Mouse (Mus musculus) liver, embryonic 13.5 days (tissue): ENCODE results near the gene Sell. TPM values are rescaled to one million over a fixed set of nuclear protein-coding genes. Genes with fewer than 3 reads are reported as not detected.

ENCODE experiments used
- polyA plus RNA-seq: library from polyadenylated mRNA; unstranded; fragments of >200 nt; fragmentation: Nextera tagmentation; extraction: Ambion mirVana; gene quantifications from 2 replicates; pipeline ENCODE4 v1.2.1, GENCODE M21; 2015

The Sell gene
- polyA plus RNA-seq, 1 experiment from 2014 or later = 4.0 TPM

Other genes with a start within 250 kb of the Sell start
- gene Scyl3, start 132.9 kb upstream of the Sell start, polyA plus RNA-seq = 11.2 and 13.4 TPM in 2 replicates
- 11.0 and 14.5 TPM in 2 replicates for gene BC055324, start 67.2 kb upstream of the Sell start, polyA plus RNA-seq
- gene Mettl18, start 67.1 kb upstream of the Sell start, polyA plus RNA-seq = 5.7 and 8.4 TPM in 2 replicates
- 0.07 TPM in 1 of 2 replicates, not detected in the other for gene Sele, start 13.7 kb upstream of the Sell start, polyA plus RNA-seq
- 0.53 and 0.80 TPM in 2 replicates for gene Selp, start 53.3 kb downstream of the Sell start, polyA plus RNA-seq
- gene F5, start 89.9 kb downstream of the Sell start, polyA plus RNA-seq = 5.0 and 7.3 TPM in 2 replicates
- gene Slc19a2, start 187.1 kb downstream of the Sell start, polyA plus RNA-seq = 20.6 and 25.3 TPM in 2 replicates
- gene Ccdc181, start 213.6 kb downstream of the Sell start, polyA plus RNA-seq = 4.5 and 4.7 TPM in 2 replicates
- gene Nme7, start 242.1 kb downstream of the Sell start, polyA plus RNA-seq = 14.1 and 15.4 TPM in 2 replicates
- gene Blzf1, start 245.5 kb downstream of the Sell start, polyA plus RNA-seq = 12.1 and 14.2 TPM in 2 replicates